Mouse (Mus musculus) right cerebral cortex, adult 18-20 months (tissue): ENCODE results near the gene Ifnl2.
A peak's percentile ranks its signal among the peaks of the same experiment; 100 is the strongest.

Source experiments
- DNase-seq: peaks from one replicate; pipeline ENCODE4 v3.0.0; 2022; ENCODE audit warnings: mixed read lengths

Gene Ifnl2

GRCm38 (mm10) chr7:28490410-28490809 lies 19.8 kb downstream of the Ifnl2 start:
- DNase-seq = peak; percentile 32

- peak; percentile 70 for DNase-seq
These were observed 22.2 kb downstream of the Ifnl2 start for GRCm38 (mm10) chr7:28488030-28488491.

GRCm38 (mm10) chr7:28484192-28484591 lies 26.1 kb downstream of the Ifnl2 start:
- no peak for DNase-seq

- DNase-seq = peak; percentile 73
These were observed 27.4 kb downstream of the Ifnl2 start for GRCm38 (mm10) chr7:28482854-28483253.

- DNase-seq = no peak
These were observed 31.4 kb downstream of the Ifnl2 start for GRCm38 (mm10) chr7:28478854-28479253.

- no peak for DNase-seq
These were observed 32.9 kb downstream of the Ifnl2 start for GRCm38 (mm10) chr7:28477363-28477762.

GRCm38 (mm10) chr7:28476191-28476590 lies 34.1 kb downstream of the Ifnl2 start:
- DNase-seq = no peak

GRCm38 (mm10) chr7:28467213-28467751 lies 43.0 kb downstream of the Ifnl2 start:
- no peak for DNase-seq

GRCm38 (mm10) chr7:28466721-28467212 lies 43.5 kb downstream of the Ifnl2 start:
- DNase-seq = no peak

- DNase-seq = peak; percentile 95
These were observed 45.6 kb downstream of the Ifnl2 start for GRCm38 (mm10) chr7:28464416-28465212.

- DNase-seq = no peak
These were observed 47.5 kb downstream of the Ifnl2 start for GRCm38 (mm10) chr7:28462769-28463168.

- no peak for DNase-seq
These were observed 49.9 kb downstream of the Ifnl2 start for GRCm38 (mm10) chr7:28460361-28460760.
